8 mouse cellular contexts compared by ENCODE assay signal in genomic region chr13:44734441-44734840, GRCm38 (mm10). TPM values are rescaled to one million over a fixed set of nuclear protein-coding genes. Genes with fewer than 3 reads are reported as not detected.
DNase-seq lines count a peak whose midpoint lies in the region; ATAC-seq and TF ChIP-seq lines count a peak whose summit lies in the region.

No protein-coding gene starts in this region.

- H3K4me1 ChIP-seq in kidney, postnatal 0 days (replicated peaks; ENCODE audit: insufficient read depth, low read length): peaks cover 14% of the 10 kb centered on the region
- peaks cover 10% of the 10 kb centered on the region for H3K4me1 ChIP-seq in hindbrain, embryonic 16.5 days (ENCODE audit: control insufficient read depth, insufficient read depth, low read depth, low read length)
- H3K4me1 ChIP-seq in midbrain, postnatal 0 days (ENCODE audit: insufficient read depth, low read length): no peaks in the 10 kb centered on the region

- 28% methylated on average over 5 of the region's 5 CpGs for WGBS in kidney, postnatal 0 days
- WGBS in hindbrain, embryonic 16.5 days: 56% methylated on average over 5 of the region's 5 CpGs
- whole genome bisulfite sequencing in midbrain, postnatal 0 days: 55% methylated on average over 5 of the region's 5 CpGs

- peak overlapping the region; percentile 59 for H3K4me3 ChIP-seq in kidney, postnatal 0 days (replicated peaks; ENCODE audit: low read depth, low read length)
- peak overlapping the region; percentile 84 for H3K4me3 ChIP-seq in hindbrain, embryonic 16.5 days (ENCODE audit: low read length)
- H3K4me3 ChIP-seq in midbrain, postnatal 0 days (ENCODE audit: low read depth, low read length): peak overlapping the region; percentile 73

- DNase-seq in kidney, postnatal 0 days (ENCODE audit: low spot score): peak; percentile 33
- no peak for DNase-seq in kidney, postnatal 36 days
- peak; percentile 43 for DNase-seq in brain, adult 2 months (ENCODE audit: low read depth, low spot score)
- DNase-seq in midbrain, postnatal 0 days (ENCODE audit: low spot score): no peak
- DNase-seq in urinary bladder, postnatal 10 days (ENCODE audit: low spot score): no peak
- DNase-seq in frontal cortex, postnatal 36 days (ENCODE audit: low spot score in 2 of 2): no peak

- no peak for TF ChIP-seq CTCF in kidney, postnatal 0 days (IDR thresholded peaks at IDR 0.05; ENCODE audit: low read depth)
- peak; percentile 21; the same call in 1 of the 2 replicates for TF ChIP-seq CTCF in midbrain, postnatal 0 days (IDR thresholded peaks at IDR 0.05)

- H3K9ac ChIP-seq in kidney, postnatal 0 days (ENCODE audit: low read depth, low read length): peak overlapping the region; percentile 87
- H3K9ac ChIP-seq in hindbrain, embryonic 16.5 days (ENCODE audit: low read depth, low read length): peak overlapping the region; percentile 80; the same call in 1 of the 2 replicates
- 0 out of 2 replicates have a peak overlapping the region, but pooled peaks have one; percentile 84 for H3K9ac ChIP-seq in midbrain, postnatal 0 days (replicated peaks; ENCODE audit: low read length, poor library complexity, severe bottlenecking)

- ATAC-seq in kidney, postnatal 0 days (replicated peaks; ENCODE audit: low FRiP score, low read depth): no peak
- ATAC-seq in hindbrain, embryonic 16.5 days: no peak
- no peak for ATAC-seq in midbrain, postnatal 0 days (ENCODE audit: low FRiP score)
- ATAC-seq in erythroid progenitor cell, adult 5-6 weeks (replicated peaks; ENCODE audit: low FRiP score, poor library complexity, severe bottlenecking): no peak

- H3K27ac ChIP-seq in kidney, postnatal 0 days: peak overlapping the region; percentile 85
- no peak overlapping the region for H3K27ac ChIP-seq in hindbrain, embryonic 16.5 days (ENCODE audit: low read depth, low read length)
- no peak overlapping the region for H3K27ac ChIP-seq in midbrain, postnatal 0 days (ENCODE audit: low read depth, low read length)

- peak overlapping the region; percentile 95 for H3K4me2 ChIP-seq in kidney, postnatal 0 days (ENCODE audit: low read length)
- peak overlapping the region; percentile 62 for H3K4me2 ChIP-seq in hindbrain, embryonic 16.5 days (ENCODE audit: low read length)
- peak overlapping the region; percentile 91 for H3K4me2 ChIP-seq in midbrain, postnatal 0 days (ENCODE audit: low read depth, low read length, poor library complexity, severe bottlenecking)

- H3K9me3 ChIP-seq in kidney, postnatal 0 days (replicated peaks; ENCODE audit: low read length): no peaks in the 10 kb centered on the region
- H3K9me3 ChIP-seq in hindbrain, embryonic 16.5 days (ENCODE audit: control insufficient read depth, low read length): no peaks in the 10 kb centered on the region
- H3K9me3 ChIP-seq in midbrain, postnatal 0 days (ENCODE audit: low read length): no peaks in the 10 kb centered on the region

- H3K27me3 ChIP-seq in kidney, postnatal 0 days (ENCODE audit: insufficient read depth, low read length): no peaks in the 10 kb centered on the region
- no peaks in the 10 kb centered on the region for H3K27me3 ChIP-seq in hindbrain, embryonic 16.5 days (replicated peaks; ENCODE audit: control insufficient read depth, insufficient read depth, low read length)
- no peaks in the 10 kb centered on the region for H3K27me3 ChIP-seq in midbrain, postnatal 0 days (ENCODE audit: insufficient read depth, low read length)

- H3K36me3 ChIP-seq in kidney, postnatal 0 days (ENCODE audit: insufficient read depth, low read length): no peaks in the 10 kb centered on the region
- H3K36me3 ChIP-seq in hindbrain, embryonic 16.5 days (ENCODE audit: control insufficient read depth, insufficient read depth, low read length): no peaks in the 10 kb centered on the region
- no peaks in the 10 kb centered on the region for H3K36me3 ChIP-seq in midbrain, postnatal 0 days (ENCODE audit: insufficient read depth, low read length)

RNA-seq across cellular contexts. Expression of gene Jarid2, which starts 5.2 kb away (rescaled TPM):
- 22.5 and 26.2 TPM in 2 replicates for polyA plus RNA-seq in kidney, postnatal 0 days (2015; fragmentation: Nextera tagmentation; extraction: Ambion mirVana)
- polyA plus RNA-seq in hindbrain, embryonic 16.5 days (2015; fragmentation: Nextera tagmentation; extraction: Ambion mirVana): 28.6 and 33.8 TPM in 2 replicates
- 18.0 and 27.6 TPM in 2 replicates for total RNA-seq in midbrain, postnatal 0 days (2014; rRNA removed)
- 16.4 and 19.3 TPM in 2 replicates for polyA plus RNA-seq in midbrain, postnatal 0 days (2015; fragmentation: Nextera tagmentation; extraction: Ambion mirVana)
- total RNA-seq in erythroid progenitor cell, adult 5-6 weeks (2015; ENCODE audit: low replicate concordance): 19.5 and 51.1 TPM in 2 replicates
- 19.4 and 36.7 TPM in 2 replicates for total RNA-seq in erythroid progenitor cell, adult 5-6 weeks (2017; ENCODE audit: low replicate concordance)

Comparison
In these comparisons a context has a peak if more than half of its experiments do, and no peak if none do; other contexts are left out.
1. DNase-seq: peak in kidney, postnatal 0 days (single experiment) and brain, adult 2 months (single experiment); none in kidney, postnatal 36 days (0 of 2), midbrain, postnatal 0 days (single experiment), urinary bladder, postnatal 10 days (single experiment) and frontal cortex, postnatal 36 days (0 of 2).
2. Peak in every context shown above with its lines, with median percentiles within 50 percentile points of each other: H3K4me2 ChIP-seq, H3K4me3 ChIP-seq and H3K9ac ChIP-seq.